Mouse (Mus musculus) embryo, embryonic 10 days (tissue): ENCODE measurements at regions not wholly inside any gene's neighbourhood (a gene's known extent, or its start where the extent isn't known, plus 50 kb on each side); places are given as distances from the start of the nearest gene placed in this dataset.

Experiments
- DNase-seq: peaks from one replicate; pipeline ENCODE4 v3.0.0-alpha.2; 2015; ENCODE audit warnings: low spot score

GRCm38 (mm10) chr10:111419375-111420194, 53.4 kb upstream of the Nap1l1 start:
- DNase-seq: peak; percentile 13

GRCm38 (mm10) chr10:111420195-111420838, 52.7 kb upstream of the Nap1l1 start:
- no peak for DNase-seq

- peak; percentile 39 for DNase-seq
These were observed 51.0 kb upstream of the Nap1l1 start for GRCm38 (mm10) chr10:111422057-111422456.

GRCm38 (mm10) chr10:111422649-111423048, 50.4 kb upstream of the Nap1l1 start:
- peak; percentile 27 for DNase-seq
